8 mouse cellular contexts compared by ENCODE assay signal in genomic region chr5:121220732-121221301, GRCm38 (mm10). TPM values are rescaled to one million over a fixed set of nuclear protein-coding genes. Genes with fewer than 3 reads are reported as not detected.
DNase-seq lines count a peak whose midpoint lies in the region; ATAC-seq lines count a peak whose summit lies in the region.

No protein-coding gene starts in this region.

- H3K27ac ChIP-seq in heart, embryonic 10.5 days: peak overlapping the region; percentile 96
- peak overlapping the region; percentile 80 for H3K27ac ChIP-seq in lung, embryonic 16.5 days (ENCODE audit: low read length)

- peak overlapping the region; percentile 94 for H3K9ac ChIP-seq in lung, embryonic 16.5 days (ENCODE audit: low read length)

- 2% methylated on average over 37 of the region's 38 CpGs for WGBS in heart, embryonic 10.5 days
- 0% methylated on average over 31 of the region's 38 CpGs for WGBS in lung, embryonic 16.5 days

- peak; percentile 23 for ATAC-seq in lung, embryonic 16.5 days (ENCODE audit: low read depth)

- H3K4me2 ChIP-seq in lung, embryonic 16.5 days (ENCODE audit: low read depth, low read length): peak overlapping the region; percentile 81

- H3K9me3 ChIP-seq in heart, embryonic 10.5 days: no peaks in the 10 kb centered on the region
- H3K9me3 ChIP-seq in lung, embryonic 16.5 days (ENCODE audit: control insufficient read depth, low read length): no peaks in the 10 kb centered on the region

- H3K4me1 ChIP-seq in heart, embryonic 10.5 days: peaks cover 22% of the 10 kb centered on the region
- H3K4me1 ChIP-seq in lung, embryonic 16.5 days (replicated peaks; ENCODE audit: control insufficient read depth, insufficient read depth, low read length): peaks cover 9% of the 10 kb centered on the region

- H3K27me3 ChIP-seq in heart, embryonic 10.5 days (ENCODE audit: insufficient read depth, poor library complexity, severe bottlenecking): no peaks in the 10 kb centered on the region
- H3K27me3 ChIP-seq in lung, embryonic 16.5 days (ENCODE audit: control insufficient read depth, insufficient read depth, low read depth, low read length): no peaks in the 10 kb centered on the region

- H3K36me3 ChIP-seq in heart, embryonic 10.5 days: no peaks in the 10 kb centered on the region
- no peaks in the 10 kb centered on the region for H3K36me3 ChIP-seq in lung, embryonic 16.5 days (ENCODE audit: control insufficient read depth, insufficient read depth, low read length)

- peak; percentile 42 for DNase-seq in 3134 (ENCODE audit: extremely low read depth, insufficient read length, low spot score)
- DNase-seq in CD8-positive naive resting alpha-beta T cell, adult 2 months (ENCODE audit: low read depth in 2 of 2, low spot score in 2 of 2): peak; percentile 19 to 25
- peak; percentile 73 to 76 for DNase-seq in cerebellum, postnatal 14 days
- peak; percentile 83 for DNase-seq in heart, embryonic 10.5 days (ENCODE audit: low spot score)
- DNase-seq in layer of hippocampus, adult 18-20 months (ENCODE audit: low spot score in 2 of 2): peak; percentile 19 to 71
- peak; percentile 70 for DNase-seq in right cerebral cortex, postnatal 10 days (ENCODE audit: low spot score in 2 of 2)
- no peak for DNase-seq in adrenal gland, adult 8-10 months

- H3K4me3 ChIP-seq in heart, embryonic 10.5 days: peak overlapping the region; percentile 99
- peak overlapping the region; percentile 98 for H3K4me3 ChIP-seq in lung, embryonic 16.5 days (ENCODE audit: low read length)

RNA-seq across cellular contexts. Expression of gene Hectd4, which starts 0.8 kb away (rescaled TPM):
- polyA plus RNA-seq in heart, embryonic 10.5 days (2016; fragmentation: Nextera tagmentation; extraction: Ambion mirVana): 3.9 and 4.8 TPM in 2 replicates
- 100 to 1,000 TPM; 156 to 168 TPM for total RNA-seq in layer of hippocampus, adult 18-20 months (2021)
- 2.7 and 3.8 TPM in 2 replicates for polyA plus RNA-seq in lung, embryonic 16.5 days (2015; fragmentation: Nextera tagmentation; extraction: Ambion mirVana)
- 10 to 100 TPM; 22.7 to 39.2 (median 29.1) TPM for total RNA-seq in adrenal gland, adult 8-10 months (2022)

RNA-seq across cellular contexts. Expression of gene Rpl6, which starts 16.5 kb away (rescaled TPM):
- 463 and 580 TPM in 2 replicates for polyA plus RNA-seq in heart, embryonic 10.5 days (2016; fragmentation: Nextera tagmentation; extraction: Ambion mirVana)
- total RNA-seq in layer of hippocampus, adult 18-20 months (2021): 100 to 1,000 TPM; 493 to 505 TPM
- 554 and 590 TPM in 2 replicates for polyA plus RNA-seq in lung, embryonic 16.5 days (2015; fragmentation: Nextera tagmentation; extraction: Ambion mirVana)
- 1,000 to 10,000 TPM in 2 of 4 experiments, 100 to 1,000 TPM in 2; 908 to 1,162 (median 1,035) TPM for total RNA-seq in adrenal gland, adult 8-10 months (2022)

RNA-seq across cellular contexts. Expression of gene Ptpn11, which starts 29.6 kb away (rescaled TPM):
- 27.2 and 27.8 TPM in 2 replicates for polyA plus RNA-seq in heart, embryonic 10.5 days (2016; fragmentation: Nextera tagmentation; extraction: Ambion mirVana)
- total RNA-seq in layer of hippocampus, adult 18-20 months (2021): 100 to 1,000 TPM; 104 to 106 TPM
- 17.3 and 18.0 TPM in 2 replicates for polyA plus RNA-seq in lung, embryonic 16.5 days (2015; fragmentation: Nextera tagmentation; extraction: Ambion mirVana)
- total RNA-seq in adrenal gland, adult 8-10 months (2022): 100 to 1,000 TPM; 101 to 141 (median 124) TPM
